Mouse (Mus musculus): ENCODE measurements at regions not wholly inside any gene's neighbourhood (a gene's known extent, or its start where the extent isn't known, plus 50 kb on each side); places are given as distances from the start of the nearest gene placed in this dataset.
"Not testable (repeated sequence)": the region's sequence is repeated elsewhere in the genome, so short reads cannot be mapped to it uniquely, and the experiment has no call there.

DNA sequence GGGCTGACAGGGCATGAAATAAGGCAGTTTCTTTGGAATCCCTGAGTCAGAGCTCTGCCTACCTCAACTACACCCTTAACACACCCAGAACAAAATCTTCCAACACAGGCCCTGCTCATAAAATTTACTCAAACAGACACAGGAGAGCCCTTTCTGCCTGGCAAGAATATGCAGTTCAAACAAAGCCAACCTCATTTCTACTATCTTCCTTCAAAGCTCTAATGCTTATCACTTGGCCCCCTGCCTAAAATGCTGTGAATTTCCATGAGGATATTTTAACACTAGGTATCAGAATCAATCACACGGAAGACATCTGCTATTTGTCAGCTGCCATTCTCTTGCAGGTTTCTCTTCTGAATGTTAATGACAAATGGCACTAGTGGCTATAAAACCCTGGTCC lies 314.3 kb upstream of the Klf6 start:
- no peak for DNase-seq

GRCm38 (mm10) chr13:5548768-5549167 lies 312.5 kb upstream of the Klf6 start:
- DNase-seq = no peak

DNA sequence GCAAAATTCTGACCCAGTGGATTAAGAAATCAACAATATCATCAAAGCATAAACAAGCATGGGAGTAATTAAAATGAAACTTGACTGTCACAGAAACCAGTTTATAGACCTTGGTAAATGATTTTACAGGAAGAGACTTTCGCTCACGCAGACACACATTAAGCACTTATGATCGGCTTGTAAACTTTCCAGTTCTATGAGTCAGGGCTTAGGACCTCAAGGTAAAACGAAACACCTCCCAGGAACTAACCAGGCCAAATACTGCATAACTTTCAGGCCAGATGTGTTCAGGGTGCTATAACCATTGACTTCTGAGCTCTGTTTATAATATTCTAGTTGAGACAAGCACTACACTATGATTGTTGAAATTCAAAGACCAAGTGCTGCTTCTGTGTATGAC lies 312.1 kb upstream of the Klf6 start:
- no peak for DNase-seq

DNA sequence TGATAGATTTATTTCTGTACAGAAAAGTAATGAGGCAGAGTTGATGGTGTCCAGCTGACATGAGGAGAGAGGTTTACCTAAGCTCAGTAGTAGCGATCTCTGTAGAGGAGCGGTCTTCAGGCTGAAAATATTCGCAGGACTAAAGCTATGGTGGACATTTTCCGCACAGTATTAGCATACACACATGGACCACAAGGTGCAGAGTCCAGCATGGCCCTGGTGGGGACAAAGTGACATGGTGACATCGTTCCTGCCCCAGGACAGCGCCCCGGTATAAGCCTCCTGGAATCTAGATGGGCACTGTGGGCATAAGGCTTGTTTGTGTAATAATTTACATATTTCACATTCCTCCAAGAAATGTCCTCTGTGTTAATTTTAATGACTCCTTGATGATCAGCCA lies 311.5 kb upstream of the Klf6 start:
- no peak for DNase-seq

DNA sequence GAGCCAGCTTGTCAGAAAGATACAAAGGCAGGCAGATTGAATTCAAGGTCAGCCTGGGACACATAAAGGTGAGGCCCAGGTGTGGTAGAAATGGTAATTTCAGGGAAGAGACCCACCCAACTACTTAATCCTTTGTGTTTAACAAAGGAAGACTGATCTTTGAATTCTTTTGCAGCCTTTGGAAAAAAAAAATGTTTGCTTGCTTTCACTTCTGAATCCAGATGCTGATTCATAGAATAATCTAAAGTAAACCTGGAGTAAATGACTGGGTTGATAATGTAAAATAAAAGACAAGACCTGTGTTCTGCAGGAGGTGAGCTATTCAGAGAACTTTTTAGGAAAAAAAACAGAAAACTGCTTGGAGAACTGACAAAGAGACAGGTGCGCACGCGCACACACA lies 310.9 kb upstream of the Klf6 start:
- no peak for DNase-seq

GRCm38 (mm10) chr13:5551131-5551530 lies 310.2 kb upstream of the Klf6 start:
- no peak for DNase-seq

DNA sequence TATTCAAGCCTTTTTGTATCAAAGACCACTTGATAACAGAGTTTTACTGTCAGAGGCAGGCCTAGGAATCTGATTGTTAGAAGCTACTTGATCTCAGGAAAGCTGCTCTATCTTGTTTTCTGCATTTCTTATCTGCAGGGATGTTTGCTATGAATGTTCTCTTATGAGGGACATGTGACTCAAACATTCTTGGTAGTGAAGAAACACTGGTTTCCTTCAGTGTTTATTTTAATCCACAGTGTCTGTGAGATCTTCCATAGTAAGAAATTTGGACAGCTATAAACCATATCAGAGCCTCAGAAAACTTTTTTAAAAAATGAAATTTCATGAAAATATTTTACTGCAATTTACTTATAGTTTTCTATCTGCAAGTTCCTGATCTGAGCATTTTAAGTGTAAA lies 307.8 kb upstream of the Klf6 start:
- DNase-seq = no peak

DNA sequence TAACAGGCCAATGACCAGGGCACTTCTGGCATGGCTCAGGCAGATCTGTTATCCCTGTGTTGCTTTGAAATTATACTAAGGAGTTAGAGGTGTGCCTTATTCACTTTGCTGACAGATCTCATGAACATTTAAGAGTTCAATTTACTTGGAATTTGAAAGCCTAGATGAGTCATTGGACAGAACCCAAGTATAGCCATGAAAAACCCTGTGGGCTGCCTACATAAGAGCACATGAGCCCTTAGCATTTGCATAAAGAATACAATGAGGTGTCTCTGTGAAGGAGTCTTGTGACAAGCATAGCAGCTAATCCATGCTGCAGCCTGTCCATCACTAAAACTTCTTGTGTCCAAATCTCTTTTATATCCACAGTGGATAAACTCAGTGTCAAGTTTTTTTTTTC lies 303.2 kb upstream of the Klf6 start:
- no peak for DNase-seq

DNA sequence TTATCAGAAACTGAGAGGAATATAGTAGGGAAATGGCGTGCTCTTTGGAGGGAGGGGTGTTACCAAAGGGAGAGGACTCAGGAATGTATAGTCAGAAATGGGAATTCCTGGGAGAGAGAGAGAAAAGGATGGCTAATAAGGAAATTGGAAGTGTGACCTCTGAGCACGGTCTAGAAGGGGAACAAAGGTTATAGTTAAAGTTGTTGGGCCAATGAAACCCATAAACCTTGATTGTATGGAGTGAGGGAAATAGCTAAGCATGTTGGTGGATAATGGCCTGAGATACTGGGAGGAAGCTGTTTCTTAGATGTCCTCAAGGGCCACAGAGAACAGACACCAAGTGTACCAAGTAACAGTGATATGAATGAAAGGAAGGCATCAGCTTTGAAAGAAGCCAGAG lies 294.8 kb upstream of the Klf6 start:
- no peak for DNase-seq

DNA sequence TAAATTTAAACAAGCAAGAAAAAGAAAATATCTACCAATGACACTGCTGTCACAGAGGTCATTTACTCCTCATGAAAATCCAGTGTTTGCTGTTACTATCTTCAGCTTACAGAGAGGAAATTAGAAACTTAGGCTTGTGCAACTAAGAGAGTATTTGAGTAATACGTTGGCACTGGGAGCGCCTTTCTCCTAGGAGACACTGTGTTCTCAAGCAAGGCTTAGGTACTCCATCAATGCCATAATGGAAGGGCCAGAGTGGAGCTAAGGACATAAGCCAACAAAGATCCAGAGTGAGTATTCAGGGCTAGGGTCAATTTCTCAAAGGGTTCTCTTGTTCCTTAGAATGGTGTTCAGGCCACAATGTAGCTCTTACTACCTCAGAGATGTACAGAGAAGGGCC lies 294.4 kb upstream of the Klf6 start:
- DNase-seq = no peak

DNA sequence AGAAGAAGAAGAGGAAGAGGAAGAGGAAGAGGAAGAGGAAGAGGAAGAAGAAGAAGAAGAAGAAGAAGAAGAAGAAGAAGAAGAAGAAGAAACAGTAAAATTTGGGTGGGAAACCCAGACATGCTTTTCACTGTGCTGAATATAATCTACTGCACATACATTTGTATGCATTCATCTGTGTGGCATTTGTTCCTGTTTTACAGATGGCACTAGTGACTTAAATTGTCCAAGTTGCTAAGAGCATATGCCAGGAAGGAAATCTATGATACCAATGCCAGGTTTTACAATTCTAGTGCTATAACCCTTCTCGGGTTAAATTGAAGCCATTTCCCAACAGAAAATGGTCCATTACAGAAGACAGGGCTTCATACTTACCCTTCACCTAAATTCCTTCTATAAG lies 291.7 kb upstream of the Klf6 start:
- DNase-seq = no peak

- no peak for DNase-seq
Observed at GRCm38 (mm10) chr13:5570386-5570785, 290.9 kb upstream of the Klf6 start.

GRCm38 (mm10) chr13:5576568-5576967 lies 284.7 kb upstream of the Klf6 start:
- DNase-seq = no peak

GRCm38 (mm10) chr13:5583681-5584080 lies 277.6 kb upstream of the Klf6 start:
- not testable (repeated sequence) for DNase-seq

DNA sequence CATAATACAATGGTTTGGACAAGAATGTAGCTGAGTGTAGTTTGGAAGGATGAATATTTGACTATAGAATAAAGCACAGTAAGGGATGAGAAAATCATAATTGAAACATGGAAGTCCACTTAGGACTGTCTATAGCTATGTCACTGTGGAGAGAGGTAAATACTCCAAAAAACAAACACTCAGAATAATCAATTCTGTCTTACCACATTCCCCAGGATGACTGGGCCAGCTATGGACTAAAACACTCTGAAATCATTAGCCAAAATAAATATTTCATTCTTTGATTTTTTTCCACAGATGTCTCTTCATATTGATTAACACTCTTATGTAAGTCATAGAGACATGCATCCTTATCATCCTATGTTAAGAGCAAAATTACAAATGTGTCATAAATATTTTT lies 274.1 kb upstream of the Klf6 start:
- no peak for DNase-seq

- no peak for DNase-seq
Observed at GRCm38 (mm10) chr13:5591286-5591685, 270.0 kb upstream of the Klf6 start.

- no peak for DNase-seq
Observed at GRCm38 (mm10) chr13:5591837-5592555, 269.3 kb upstream of the Klf6 start.

DNA sequence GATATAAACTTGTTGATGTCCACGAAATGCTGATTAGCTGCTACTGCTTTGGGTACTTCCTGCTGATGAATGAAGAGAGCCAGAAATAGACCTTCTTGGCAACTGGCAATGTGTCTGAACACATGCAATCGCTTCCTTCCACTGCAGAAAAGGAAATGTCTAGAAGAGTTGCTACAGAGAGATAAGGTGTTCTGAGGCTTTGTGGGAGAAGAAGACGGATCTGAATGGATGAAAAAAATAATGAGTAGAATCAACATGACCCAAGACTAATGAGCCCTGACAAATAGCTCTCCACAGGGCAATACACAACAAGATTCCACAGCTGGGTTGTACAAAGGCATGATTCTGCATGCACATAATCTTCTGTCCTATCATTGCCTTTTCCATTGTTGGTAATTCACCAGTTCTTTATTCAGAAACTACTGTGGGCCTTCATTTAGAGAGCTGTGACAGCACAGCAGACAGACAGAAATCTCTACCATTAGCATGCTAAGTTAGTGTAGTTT lies 268.7 kb upstream of the Klf6 start:
- no peak for DNase-seq

- no peak for DNase-seq
Observed at GRCm38 (mm10) chr13:5601648-5602047, 259.6 kb upstream of the Klf6 start.

DNA sequence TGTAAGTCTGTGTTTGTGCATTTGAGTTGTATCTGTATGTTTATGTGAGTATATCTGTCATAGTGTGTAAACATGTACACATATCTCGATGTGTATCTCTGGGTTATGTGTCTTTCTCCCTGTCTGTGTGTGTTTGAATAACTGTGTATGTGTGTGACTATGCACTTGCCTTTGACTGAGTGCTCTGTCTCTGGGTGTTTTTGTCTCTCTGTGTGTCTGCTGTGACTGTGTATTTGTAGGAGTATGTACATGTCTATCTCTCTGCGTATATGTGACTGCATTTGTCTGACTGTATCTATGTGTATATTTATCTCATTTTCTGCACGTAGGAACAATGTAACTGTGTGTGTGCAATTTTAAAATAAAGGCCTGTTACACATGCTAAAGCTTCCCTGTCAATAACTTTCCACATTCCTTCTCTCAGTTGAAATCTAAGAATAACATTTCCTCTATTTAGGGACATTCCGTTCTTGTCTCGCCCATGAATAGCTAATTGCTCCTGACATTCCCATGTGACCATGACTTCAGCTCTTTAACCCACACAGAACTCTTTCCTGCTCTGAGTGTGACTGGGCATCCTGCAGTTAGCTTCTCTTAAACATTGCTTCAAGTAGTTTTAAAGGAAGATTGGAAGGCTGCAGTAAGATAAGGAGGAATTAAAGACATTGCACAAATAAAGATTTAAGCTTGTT lies 257.2 kb upstream of the Klf6 start:
- no peak for DNase-seq

- DNase-seq = no peak
Observed at GRCm38 (mm10) chr13:5605418-5605817, 255.9 kb upstream of the Klf6 start.

GRCm38 (mm10) chr13:5607462-5607861 lies 253.8 kb upstream of the Klf6 start:
- DNase-seq = no peak

- DNase-seq = no peak
Observed at GRCm38 (mm10) chr13:5614186-5614737, 247.0 kb upstream of the Klf6 start.

DNA sequence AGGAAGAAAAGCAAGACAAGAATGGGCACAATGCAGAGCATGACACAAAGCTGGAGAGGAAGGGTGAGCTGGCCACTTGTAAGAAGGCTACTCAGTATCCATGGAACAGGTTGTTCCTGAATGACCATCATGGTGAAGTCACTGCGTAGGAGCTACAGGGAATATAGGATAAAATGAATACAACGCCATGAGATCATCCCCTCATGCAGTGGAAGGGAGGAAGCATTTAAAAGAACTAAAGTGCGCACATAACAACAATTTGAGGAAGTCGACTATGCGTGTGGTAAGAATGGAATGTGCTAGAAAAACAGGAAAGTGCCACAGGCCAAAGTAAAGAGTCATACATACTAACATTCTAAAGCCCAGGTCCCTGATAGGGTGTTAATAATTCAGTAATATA lies 246.4 kb upstream of the Klf6 start:
- no peak for DNase-seq

Data from adrenal gland, postnatal 25 days (tissue).